Mouse (Mus musculus): ENCODE measurements around the gene Gm5286. TPM values are rescaled to one million over a fixed set of nuclear protein-coding genes. Genes with fewer than 3 reads are reported as not detected.
"Not testable (repeated sequence)": the region's sequence is repeated elsewhere in the genome, so short reads cannot be mapped to it uniquely, and the experiment has no call there.

Gene Gm5286
- not detected in 2 replicates for polyA plus RNA-seq (2016; fragmentation: Nextera tagmentation; extraction: Ambion mirVana)

DNA sequence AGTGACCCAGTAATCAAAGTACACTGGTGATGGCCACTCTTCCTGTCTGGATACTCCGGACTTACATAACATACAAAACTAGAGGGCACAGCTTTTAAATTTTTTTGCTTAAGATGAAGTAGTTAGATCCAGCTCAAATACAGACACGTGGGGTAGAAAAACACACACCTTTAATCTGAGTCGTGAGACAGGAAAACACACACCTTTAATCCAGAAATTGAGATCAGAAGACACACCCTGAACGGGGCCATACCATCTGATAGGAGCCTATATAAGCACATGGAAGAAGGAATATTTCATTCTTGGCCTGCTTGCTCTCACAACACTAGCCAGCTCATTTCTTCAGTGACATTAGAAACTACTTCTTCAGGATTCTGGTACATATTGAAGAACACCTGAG lies at the start of gene Gm5286:
Gm5286 (plus strand) TSS at position 301 of the 400 bp plus-strand sequence.
- H3K27ac ChIP-seq (replicated peaks); H3K4me2 ChIP-seq (replicated peaks); H3K9ac ChIP-seq (replicated peaks); ATAC-seq (ENCODE audit: low FRiP score, low read depth); H3K4me3 ChIP-seq; H3K27me3 ChIP-seq; H3K4me1 ChIP-seq; H3K9me3 ChIP-seq; H3K36me3 ChIP-seq: not testable (repeated sequence)
- WGBS = 94% methylated on average over 3 of the region's 4 CpGs

- H3K9ac ChIP-seq (replicated peaks); H3K4me2 ChIP-seq (replicated peaks); H3K4me1 ChIP-seq; H3K27me3 ChIP-seq; ATAC-seq (ENCODE audit: low FRiP score, low read depth); H3K36me3 ChIP-seq; H3K4me3 ChIP-seq; H3K9me3 ChIP-seq; H3K27ac ChIP-seq (replicated peaks): not testable (repeated sequence)
These were observed 29.2 kb upstream of the Gm5286 start for GRCm38 (mm10) chr3:94167351-94167750.

DNA sequence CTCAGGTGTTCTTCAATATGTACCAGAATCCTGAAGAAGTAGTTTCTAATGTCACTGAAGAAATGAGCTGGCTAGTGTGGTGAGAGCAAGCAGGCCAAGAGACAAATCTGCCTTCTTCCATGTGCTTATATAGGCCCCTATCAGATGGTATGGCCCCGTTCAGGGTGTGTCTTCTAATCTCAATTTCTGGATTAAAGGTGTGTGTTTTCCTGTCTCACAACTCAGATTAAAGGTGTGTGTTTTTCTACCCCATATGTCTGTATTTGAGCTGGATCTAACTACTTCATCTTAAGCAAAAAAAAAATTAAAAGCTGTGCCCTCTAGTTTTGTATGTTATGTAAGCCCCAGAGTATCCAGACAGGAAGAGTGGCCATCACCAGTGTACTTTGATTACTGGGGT lies 18.4 kb upstream of the Gm5286 start, which contains the start of gene Gm10696:
Gm10696 (minus strand) TSS at position 101 of the 400 bp plus-strand sequence.
- H3K4me2 ChIP-seq (replicated peaks); H3K4me3 ChIP-seq; H3K4me1 ChIP-seq; H3K9ac ChIP-seq (replicated peaks); ATAC-seq (ENCODE audit: low FRiP score, low read depth); H3K27ac ChIP-seq (replicated peaks); H3K9me3 ChIP-seq; H3K36me3 ChIP-seq; H3K27me3 ChIP-seq: not testable (repeated sequence)
- 84% methylated on average over 1 of the region's 1 CpGs for WGBS

Other genes with a start within 250 kb of the Gm5286 start
- not detected in 2 replicates for gene Tdpoz5, start 235.4 kb upstream of the Gm5286 start, polyA plus RNA-seq (2016; fragmentation: Nextera tagmentation; extraction: Ambion mirVana)
- gene Gm9125, start 141.8 kb upstream of the Gm5286 start, polyA plus RNA-seq (2016; fragmentation: Nextera tagmentation; extraction: Ambion mirVana) = not detected in 2 replicates
- gene Gm10697, start 124.1 kb upstream of the Gm5286 start, polyA plus RNA-seq (2016; fragmentation: Nextera tagmentation; extraction: Ambion mirVana) = not detected in 2 replicates
- not detected in 2 replicates for gene Gm10696, start 18.5 kb upstream of the Gm5286 start, polyA plus RNA-seq (2016; fragmentation: Nextera tagmentation; extraction: Ambion mirVana)
- gene Gm4778, start 67.3 kb downstream of the Gm5286 start, polyA plus RNA-seq (2016; fragmentation: Nextera tagmentation; extraction: Ambion mirVana) = not detected in 2 replicates
- 12.8 and 13.3 TPM in 2 replicates for gene Them4, start 113.4 kb downstream of the Gm5286 start, polyA plus RNA-seq (2016; fragmentation: Nextera tagmentation; extraction: Ambion mirVana)
- gene Them5, start 145.4 kb downstream of the Gm5286 start, polyA plus RNA-seq (2016; fragmentation: Nextera tagmentation; extraction: Ambion mirVana) = not detected in 2 replicates
- 1.9 and 3.3 TPM in 2 replicates for gene C2cd4d, start 165.7 kb downstream of the Gm5286 start, polyA plus RNA-seq (2016; fragmentation: Nextera tagmentation; extraction: Ambion mirVana)
- 0.18 and 0.28 TPM in 2 replicates for gene Rorc, start 176.1 kb downstream of the Gm5286 start, polyA plus RNA-seq (2016; fragmentation: Nextera tagmentation; extraction: Ambion mirVana)
- 0.68 and 0.71 TPM in 2 replicates for gene Lingo4, start 201.8 kb downstream of the Gm5286 start, polyA plus RNA-seq (2016; fragmentation: Nextera tagmentation; extraction: Ambion mirVana)
- gene Tdrkh, start 216.6 kb downstream of the Gm5286 start, polyA plus RNA-seq (2016; fragmentation: Nextera tagmentation; extraction: Ambion mirVana) = 54.7 and 63.6 TPM in 2 replicates
- 58.8 and 64.9 TPM in 2 replicates for gene Mrpl9, start 246.6 kb downstream of the Gm5286 start, polyA plus RNA-seq (2016; fragmentation: Nextera tagmentation; extraction: Ambion mirVana)
- 1.1 and 1.6 TPM in 2 replicates for gene Oaz3, start 247.2 kb downstream of the Gm5286 start, polyA plus RNA-seq (2016; fragmentation: Nextera tagmentation; extraction: Ambion mirVana)